Mouse (Mus musculus) forebrain, embryonic 10.5 days (tissue): ENCODE data around the gene Slc36a1. TPM values are rescaled to one million over a fixed set of nuclear protein-coding genes. Genes with fewer than 3 reads are reported as not detected.

ENCODE experiments used
- DNase-seq: peaks from one replicate; pipeline ENCODE4 v3.0.0-alpha.2; 2017; ENCODE audit warnings: low spot score; ENCODE audit errors: extremely low spot score
- H3K27ac ChIP-seq: fragments of 300-500 bp; sonication (generic); 2 replicates; pipeline ENCODE4 v1.5.1; 2016; ENCODE audit warnings: mild to moderate bottlenecking
- H3K27me3 ChIP-seq: fragments of 300-500 bp; sonication (generic); 2 replicates; pipeline ENCODE4 v1.6.1; 2016; ENCODE audit warnings: mild to moderate bottlenecking; ENCODE audit not compliant: poor library complexity, severe bottlenecking
- H3K36me3 ChIP-seq: fragments of 300-500 bp; sonication (generic); replicated peaks from 2 replicates; pipeline ENCODE4 v1.6.1; 2016; ENCODE audit warnings: mild to moderate bottlenecking, moderate library complexity
- H3K4me1 ChIP-seq: fragments of 300-500 bp; sonication (generic); 2 replicates; pipeline ENCODE4 v1.6.1; 2016
- H3K4me3 ChIP-seq: fragments of 300-500 bp; sonication (generic); 2 replicates; pipeline ENCODE4 v1.5.1; 2016; ENCODE audit warnings: mild to moderate bottlenecking, moderate library complexity
- H3K9me3 ChIP-seq: fragments of 300-500 bp; sonication (generic); 2 replicates; pipeline ENCODE4 v1.6.1; 2016; ENCODE audit warnings: mild to moderate bottlenecking, moderate library complexity
- WGBS: fragments of 180-500 bp; shearing (Covaris S2); methylation state at CpG from one replicate; pipeline ENCODE4 v1.1.7; 2016; 5-methylcytosine and 5-hydroxymethylcytosine counted together
- polyA plus RNA-seq: library from polyadenylated mRNA; unstranded; fragments of >200 nt; fragmentation: Nextera tagmentation; extraction: Ambion mirVana; gene quantifications from 2 replicates; pipeline ENCODE4 v1.2.1, GENCODE M21; 2016

Gene Slc36a1
- polyA plus RNA-seq = 1.1 and 1.4 TPM in 2 replicates

GRCm38 (mm10) chr11:55204159-55204596, at the start of gene Slc36a1:
Gene Slc36a1, plus strand, starts transcription at chr11:55204350.
- H3K4me1 ChIP-seq = peaks cover 16% of the 10 kb centered on the region
- peak; percentile 98 for DNase-seq
- H3K36me3 ChIP-seq = no peaks in the 10 kb centered on the region
- H3K27ac ChIP-seq = peak within 1 kb of the TSS; percentile 86
- WGBS = under 1% methylated on average over 31 of the region's 31 CpGs
- H3K27me3 ChIP-seq = no peaks in the 10 kb centered on the region
- H3K9me3 ChIP-seq = no peaks in the 10 kb centered on the region
- peak within 1 kb of the TSS; percentile 92 for H3K4me3 ChIP-seq

DNA sequence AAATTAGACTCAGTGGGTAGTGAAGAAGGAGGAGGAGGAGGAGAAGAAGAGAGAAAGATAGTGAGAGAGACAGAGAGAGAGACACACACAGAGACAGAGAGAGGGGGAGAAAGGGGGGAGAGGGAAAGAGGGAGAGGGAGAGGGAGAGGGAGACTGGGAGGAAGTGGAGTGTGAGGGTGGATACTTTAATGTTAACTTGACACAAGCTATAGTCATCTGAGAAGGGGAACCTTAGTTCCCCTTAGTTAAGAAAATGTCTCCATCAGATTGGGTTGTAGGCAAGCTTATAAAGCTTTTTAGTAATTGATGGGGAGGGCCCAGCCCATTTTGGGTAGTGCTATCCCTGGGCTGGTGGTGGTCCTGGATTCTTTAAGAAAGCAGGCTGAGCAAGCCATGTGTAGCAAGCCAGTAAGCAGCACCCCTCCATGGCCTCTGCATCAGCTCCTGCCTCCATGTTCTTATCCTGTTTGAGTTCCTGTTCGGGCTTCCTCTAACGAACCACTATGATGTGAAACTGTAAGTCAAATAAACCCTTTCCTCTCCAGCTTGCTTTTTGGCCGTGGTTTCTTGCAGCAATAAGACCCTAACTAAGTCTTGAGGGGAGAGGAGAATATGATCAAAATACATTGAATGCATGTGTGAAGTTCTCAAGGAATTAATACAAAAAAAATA, 49.6 kb upstream of the Slc36a1 start:
- Histone ChIP-seq H3K27ac (no peak overlapping the region), H3K27me3 (no peaks in the 10 kb centered on the region), H3K4me1 (no peaks in the 10 kb centered on the region), H3K36me3 (no peaks in the 10 kb centered on the region), H3K4me3 (no peak overlapping the region), H3K9me3 (no peaks in the 10 kb centered on the region)
- 77% methylated on average over 3 of the region's 3 CpGs for WGBS
- no peak for DNase-seq

GRCm38 (mm10) chr11:55155070-55155421, 49.1 kb upstream of the Slc36a1 start:
- Histone ChIP-seq H3K4me1 (no peaks in the 10 kb centered on the region), H3K27ac (no peak overlapping the region), H3K9me3 (no peaks in the 10 kb centered on the region), H3K4me3 (no peak overlapping the region), H3K36me3 (no peaks in the 10 kb centered on the region), H3K27me3 (no peaks in the 10 kb centered on the region)
- WGBS = 86% methylated on average over 6 of the region's 6 CpGs
- DNase-seq = no peak

DNA sequence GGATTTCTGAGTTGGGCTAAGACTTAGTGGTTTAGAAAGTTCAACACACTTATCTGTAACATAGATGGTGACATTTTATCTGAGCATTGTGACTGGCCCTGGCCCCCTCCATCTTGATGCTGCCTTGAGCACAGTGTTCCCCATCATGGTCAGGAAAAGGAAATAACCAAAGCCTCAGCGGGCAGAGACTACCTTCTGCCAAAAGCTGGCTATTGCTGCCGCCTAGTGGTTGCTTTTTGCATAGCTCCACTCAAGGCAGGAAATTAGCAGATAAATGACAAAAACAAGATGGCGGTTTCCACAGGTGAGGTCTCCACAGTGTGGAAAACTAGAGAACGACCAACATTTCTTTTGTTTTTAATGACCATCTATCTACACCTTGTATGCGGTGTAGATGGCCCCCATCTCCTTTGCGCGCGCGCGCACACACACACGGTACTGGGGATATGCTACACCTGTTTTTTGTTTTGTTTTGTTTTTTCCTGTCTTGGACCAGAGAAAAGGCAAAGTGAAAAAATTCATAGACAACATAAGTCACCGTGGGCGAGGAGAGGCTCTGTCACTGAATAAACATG, 45.3 kb upstream of the Slc36a1 start:
- no peaks in the 10 kb centered on the region for H3K36me3 ChIP-seq
- no peak overlapping the region for H3K27ac ChIP-seq
- no peaks in the 10 kb centered on the region for H3K4me1 ChIP-seq
- H3K27me3 ChIP-seq = no peaks in the 10 kb centered on the region
- 50% methylated on average over 13 of the region's 13 CpGs for WGBS
- DNase-seq = peak; percentile 61
- no peak overlapping the region for H3K4me3 ChIP-seq
- H3K9me3 ChIP-seq = no peaks in the 10 kb centered on the region

GRCm38 (mm10) chr11:55162670-55163069, 41.5 kb upstream of the Slc36a1 start:
- Histone ChIP-seq H3K4me1 (no peaks in the 10 kb centered on the region), H3K36me3 (no peaks in the 10 kb centered on the region), H3K4me3 (no peak overlapping the region), H3K27ac (no peak overlapping the region), H3K27me3 (no peaks in the 10 kb centered on the region), H3K9me3 (no peaks in the 10 kb centered on the region)
- WGBS = 50% methylated on average over 9 of the region's 9 CpGs
- no peak for DNase-seq

DNA sequence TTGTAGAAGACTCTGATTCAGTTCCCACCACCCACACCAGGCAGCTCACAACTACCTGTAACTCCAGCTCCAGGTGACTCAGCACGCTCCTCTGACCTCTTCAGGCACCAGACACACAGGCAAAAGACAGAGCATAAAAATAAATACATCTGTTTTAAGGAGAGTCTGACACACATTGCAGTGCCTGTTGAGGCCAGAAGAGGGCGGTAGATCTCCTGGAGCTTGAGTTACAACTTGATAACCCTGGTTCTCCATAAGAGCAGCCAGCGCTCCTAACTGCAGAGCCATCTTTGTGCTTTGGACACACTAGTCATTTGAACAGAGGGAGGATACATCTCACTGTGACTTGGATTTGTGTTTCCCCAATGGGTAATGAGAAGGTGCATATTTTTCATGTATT, 39.4 kb upstream of the Slc36a1 start:
- Histone ChIP-seq H3K9me3 (no peaks in the 10 kb centered on the region), H3K27me3 (no peaks in the 10 kb centered on the region), H3K36me3 (no peaks in the 10 kb centered on the region), H3K27ac (no peak overlapping the region), H3K4me3 (no peak overlapping the region), H3K4me1 (no peaks in the 10 kb centered on the region)
- 51% methylated on average over 3 of the region's 3 CpGs for WGBS
- DNase-seq = no peak

DNA sequence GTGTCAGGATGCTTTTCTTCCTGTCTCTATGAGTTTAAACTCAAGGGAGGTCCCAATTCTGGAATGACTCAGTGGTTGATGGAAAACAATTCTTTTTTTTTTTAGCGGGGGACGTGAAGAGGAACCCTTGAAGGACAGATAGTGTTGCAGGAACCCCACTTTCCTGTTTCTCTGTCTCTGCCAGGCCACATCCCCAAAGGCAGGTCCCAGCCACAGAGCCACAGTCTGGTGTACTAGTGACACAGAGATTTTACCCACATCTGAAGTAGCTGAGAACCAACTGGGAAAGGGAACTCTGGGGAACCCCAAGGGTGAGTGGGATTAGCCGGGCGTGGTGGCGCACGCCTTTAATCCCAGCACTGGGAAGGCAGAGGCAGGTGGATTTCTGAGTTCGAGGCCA, 38.4 kb upstream of the Slc36a1 start:
- Histone ChIP-seq H3K36me3 (no peaks in the 10 kb centered on the region), H3K4me3 (no peak overlapping the region), H3K9me3 (no peaks in the 10 kb centered on the region), H3K4me1 (no peaks in the 10 kb centered on the region), H3K27me3 (no peaks in the 10 kb centered on the region), H3K27ac (no peak overlapping the region)
- no peak for DNase-seq
- WGBS = 93% methylated on average over 7 of the region's 7 CpGs

DNA sequence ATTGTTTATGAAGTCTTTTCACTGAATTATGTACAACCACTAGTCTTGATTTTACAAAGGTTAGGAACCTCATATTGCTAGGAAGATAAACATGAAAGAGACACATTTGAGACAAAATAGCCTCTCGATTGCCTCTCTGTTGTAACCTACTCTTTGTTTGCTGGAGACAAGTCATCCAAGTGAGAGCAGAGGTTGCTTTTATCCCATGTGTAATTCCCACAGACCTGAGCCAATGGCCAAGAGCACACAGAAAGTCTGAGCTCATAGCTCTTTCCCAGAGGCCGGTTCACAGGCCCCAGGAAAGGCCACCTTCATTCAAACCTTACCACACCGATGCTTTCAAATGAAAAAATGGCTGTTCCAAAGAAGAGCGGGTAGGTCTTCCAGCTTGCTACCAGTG, 35.6 kb upstream of the Slc36a1 start:
- Histone ChIP-seq H3K4me3 (no peak overlapping the region), H3K36me3 (no peaks in the 10 kb centered on the region), H3K27ac (no peak overlapping the region), H3K9me3 (no peaks in the 10 kb centered on the region), H3K27me3 (no peaks in the 10 kb centered on the region), H3K4me1 (no peaks in the 10 kb centered on the region)
- DNase-seq = no peak
- 90% methylated on average over 4 of the region's 4 CpGs for WGBS

DNA sequence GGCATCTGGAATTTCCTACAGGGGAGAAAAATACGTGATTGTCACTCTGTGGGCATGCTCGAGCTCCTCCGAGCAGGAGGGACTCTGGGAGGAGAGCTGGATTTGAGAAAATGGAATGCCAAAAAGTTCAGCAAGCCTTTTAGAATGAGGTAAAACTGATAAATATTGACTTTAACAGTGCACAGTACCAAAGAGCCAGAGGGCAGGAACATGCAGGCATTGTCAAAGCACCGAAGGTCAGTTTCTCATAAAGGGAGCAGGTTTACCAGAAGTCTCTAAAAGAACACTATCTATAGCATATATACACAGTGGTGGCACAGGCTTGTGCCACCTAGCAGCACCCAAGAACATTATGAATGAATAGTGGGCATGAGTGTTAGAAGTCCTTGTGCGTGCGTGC, 35.2 kb upstream of the Slc36a1 start:
- 91% methylated on average over 6 of the region's 6 CpGs for WGBS
- Histone ChIP-seq H3K4me1 (no peaks in the 10 kb centered on the region), H3K27me3 (no peaks in the 10 kb centered on the region), H3K9me3 (no peaks in the 10 kb centered on the region), H3K36me3 (no peaks in the 10 kb centered on the region), H3K27ac (no peak overlapping the region), H3K4me3 (no peak overlapping the region)
- no peak for DNase-seq

- Histone ChIP-seq H3K4me3 (no peak overlapping the region), H3K27ac (no peak overlapping the region), H3K4me1 (no peaks in the 10 kb centered on the region), H3K9me3 (no peaks in the 10 kb centered on the region), H3K36me3 (no peaks in the 10 kb centered on the region), H3K27me3 (no peaks in the 10 kb centered on the region)
- DNase-seq = no peak
- 89% methylated on average over 4 of the region's 4 CpGs for WGBS
Observed at GRCm38 (mm10) chr11:55170501-55170900, 33.6 kb upstream of the Slc36a1 start.

- Histone ChIP-seq H3K36me3 (no peaks in the 10 kb centered on the region), H3K4me1 (peaks cover 9% of the 10 kb centered on the region), H3K9me3 (no peaks in the 10 kb centered on the region), H3K27ac (no peak overlapping the region), H3K4me3 (no peak overlapping the region), H3K27me3 (no peaks in the 10 kb centered on the region)
- WGBS = 92% methylated on average over 4 of the region's 4 CpGs
- DNase-seq = no peak
Observed at GRCm38 (mm10) chr11:55178830-55179229, 25.3 kb upstream of the Slc36a1 start.

DNA sequence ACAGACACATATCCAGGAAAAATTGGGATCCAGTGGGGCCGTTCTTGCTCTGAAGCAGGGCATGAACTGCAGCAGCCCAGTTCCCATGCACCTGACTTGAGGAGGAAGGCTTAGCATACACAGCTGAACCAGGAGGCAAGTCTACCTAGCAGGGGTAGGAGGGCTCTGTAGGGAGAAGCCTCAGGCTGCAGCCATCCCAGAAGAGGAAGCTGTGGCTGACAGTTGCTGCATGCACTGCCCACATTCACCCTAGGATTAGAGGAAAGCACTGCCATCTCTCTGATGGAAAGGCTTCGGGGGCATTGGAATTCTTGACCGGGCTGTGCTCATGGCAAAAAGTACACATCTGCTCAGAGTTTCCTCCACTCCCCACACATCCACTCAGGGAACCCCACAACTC, 24.3 kb upstream of the Slc36a1 start:
- Histone ChIP-seq H3K27me3 (no peaks in the 10 kb centered on the region), H3K4me3 (no peak overlapping the region), H3K4me1 (peaks cover 14% of the 10 kb centered on the region), H3K36me3 (no peaks in the 10 kb centered on the region), H3K9me3 (no peaks in the 10 kb centered on the region), H3K27ac (no peak overlapping the region)
- 88% methylated on average over 3 of the region's 3 CpGs for WGBS
- no peak for DNase-seq

GRCm38 (mm10) chr11:55183124-55183523, 21.0 kb upstream of the Slc36a1 start:
- H3K36me3 ChIP-seq = no peaks in the 10 kb centered on the region
- WGBS = 66% methylated on average over 7 of the region's 7 CpGs
- peaks cover 15% of the 10 kb centered on the region for H3K4me1 ChIP-seq

More at GRCm38 (mm10) chr11:55183124-55183523, 21.0 kb upstream of the Slc36a1 start:
- Histone ChIP-seq H3K27ac (no peak overlapping the region), H3K9me3 (no peaks in the 10 kb centered on the region), H3K27me3 (no peaks in the 10 kb centered on the region), H3K4me3 (no peak overlapping the region)
- no peak for DNase-seq
